Mouse (Mus musculus): Measurements from ENCODE around the gene Sstr3.

The Sstr3 gene

GRCm38 (mm10) chr15:78544561-78545001 is at the start of gene Sstr3:
Gene Sstr3 (minus strand): TSS chr15:78544685.
- DNase-seq (ENCODE audit: extremely low read depth, low read depth), result no peak

GRCm38 (mm10) chr15:78593896-78594425 is 49.5 kb upstream of the Sstr3 start:
- no peak for DNase-seq (ENCODE audit: extremely low read depth, low read depth)

- no peak for DNase-seq (ENCODE audit: extremely low read depth, low read depth)
These were observed 48.0 kb upstream of the Sstr3 start for GRCm38 (mm10) chr15:78592452-78592968.

DNA sequence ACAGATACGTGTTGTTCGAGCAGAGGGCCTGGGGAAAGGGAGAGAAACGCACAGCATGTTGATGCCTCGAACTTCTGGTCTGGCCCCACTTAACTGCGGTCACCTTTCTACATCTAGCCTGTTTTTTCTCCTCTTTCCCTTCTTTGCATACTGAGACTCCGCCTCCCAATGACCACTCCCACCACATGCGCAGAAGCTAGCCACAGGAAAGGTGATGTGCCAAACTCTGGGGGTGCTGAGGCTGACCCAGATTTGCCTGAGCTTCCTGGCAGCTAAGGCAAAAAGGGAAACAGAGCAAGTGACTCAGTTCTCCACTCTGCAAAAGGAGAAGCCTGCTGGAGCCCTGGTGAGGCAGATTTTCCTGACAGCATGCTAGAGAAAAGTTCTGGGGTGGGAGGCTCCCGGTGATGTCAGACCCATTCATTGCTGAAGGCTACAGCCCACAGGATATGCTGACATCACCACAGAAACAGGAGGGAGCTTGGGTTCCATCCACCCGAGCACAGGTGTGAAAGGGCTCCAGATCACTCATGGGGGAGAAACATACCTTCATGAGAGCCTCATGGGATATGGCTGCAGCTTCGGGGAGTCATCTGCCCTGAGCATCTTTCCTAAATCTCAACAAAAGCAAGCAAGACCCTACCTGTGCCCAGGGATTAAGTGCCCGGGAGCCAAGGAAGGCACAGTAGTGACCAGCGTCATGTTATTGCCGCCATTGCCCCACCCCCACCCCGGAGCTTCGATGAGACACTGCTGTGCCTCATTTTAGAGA is 47.4 kb upstream of the Sstr3 start:
- DNase-seq (ENCODE audit: extremely low read depth, low read depth), result no peak

DNA sequence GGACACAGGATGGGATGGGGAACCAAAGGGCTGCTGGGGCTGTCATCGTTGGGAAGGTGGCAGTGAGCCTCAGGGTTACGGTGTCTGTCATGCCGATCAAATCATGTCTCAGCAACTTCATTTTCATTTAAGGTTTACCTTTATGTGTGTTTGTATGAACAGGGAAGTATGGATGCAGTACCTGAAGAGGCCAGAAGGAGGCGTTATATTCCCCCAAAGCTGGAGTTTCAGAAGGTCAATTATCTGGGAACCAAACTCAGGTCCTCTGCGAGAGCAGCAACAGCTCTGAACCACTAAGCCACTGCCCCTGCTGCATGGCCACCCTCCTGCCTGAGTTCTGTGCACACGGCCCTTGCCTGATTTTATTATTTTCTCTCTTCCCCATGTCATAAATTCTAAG is 46.3 kb upstream of the Sstr3 start:
- no peak for DNase-seq (ENCODE audit: extremely low read depth, low read depth)

DNA sequence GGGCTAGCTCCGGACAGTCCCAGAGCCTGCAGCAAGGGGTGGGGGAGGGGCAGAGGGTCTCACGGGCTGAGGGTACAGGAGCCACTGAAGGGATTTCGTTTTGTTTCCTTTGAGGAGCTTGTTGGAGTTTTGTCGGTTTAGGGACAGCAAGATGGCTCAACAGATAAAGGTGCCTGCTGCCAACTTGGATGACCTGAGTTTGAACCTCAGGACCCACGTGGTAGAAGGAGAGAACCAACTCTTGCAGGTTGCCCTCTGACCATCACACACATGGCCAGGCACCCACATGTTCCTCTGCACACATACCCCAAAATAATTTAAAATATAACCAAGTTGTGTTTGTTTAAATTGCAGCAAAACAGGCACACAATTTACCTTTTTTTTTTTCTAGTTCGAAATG is 45.5 kb upstream of the Sstr3 start:
- no peak for DNase-seq (ENCODE audit: extremely low read depth, low read depth)

- DNase-seq (ENCODE audit: extremely low read depth, low read depth), result no peak
These were observed 44.4 kb upstream of the Sstr3 start for GRCm38 (mm10) chr15:78588900-78589299.

DNA sequence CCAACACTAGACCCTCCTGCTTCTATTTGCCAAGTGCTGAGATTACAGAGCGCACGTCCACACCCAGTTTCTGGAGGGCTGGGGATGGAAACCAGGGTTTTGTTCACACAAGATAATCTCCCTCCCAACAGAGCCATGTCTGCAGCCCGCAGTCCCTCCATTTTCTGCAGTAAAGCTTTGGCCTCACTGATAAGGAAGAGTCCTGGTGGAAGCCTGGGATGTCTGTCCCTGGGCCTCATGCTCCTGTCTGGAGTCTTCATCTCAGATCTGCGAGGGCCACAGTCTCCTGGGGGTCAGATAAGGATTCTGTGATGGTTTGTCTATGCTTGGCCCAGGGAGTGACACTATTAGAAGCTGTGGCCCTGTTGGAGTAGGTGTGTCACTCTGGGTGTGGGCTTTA is 43.6 kb upstream of the Sstr3 start:
- no peak for DNase-seq (ENCODE audit: extremely low read depth, low read depth)

- DNase-seq (ENCODE audit: extremely low read depth, low read depth), result no peak
These were observed 42.8 kb upstream of the Sstr3 start for GRCm38 (mm10) chr15:78587050-78587994.

DNA sequence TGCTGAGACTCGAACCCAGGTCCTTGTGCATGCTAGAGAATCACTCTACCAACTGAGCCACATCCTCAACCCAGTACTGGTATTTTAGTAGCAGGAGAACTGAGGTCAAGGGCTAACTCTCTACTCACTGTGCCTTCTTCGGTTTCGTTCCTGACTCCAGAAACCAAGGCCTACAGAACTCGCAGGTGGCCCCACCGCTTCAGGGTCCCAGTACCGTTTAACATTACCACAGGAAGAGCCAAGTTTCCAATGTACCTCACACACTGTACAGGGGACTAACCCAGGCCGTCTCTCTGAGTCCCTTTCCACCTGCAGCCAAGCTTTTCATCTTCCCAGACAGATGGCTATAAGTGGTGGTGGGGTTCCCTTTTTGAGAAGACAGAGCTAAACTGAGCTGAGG is 40.9 kb upstream of the Sstr3 start:
- DNase-seq (ENCODE audit: extremely low read depth, low read depth), result no peak

GRCm38 (mm10) chr15:78583352-78583751 is 38.9 kb upstream of the Sstr3 start:
- DNase-seq (ENCODE audit: extremely low read depth, low read depth), result no peak

GRCm38 (mm10) chr15:78576284-78576810 is 31.9 kb upstream of the Sstr3 start:
- no peak for DNase-seq (ENCODE audit: extremely low read depth, low read depth)

- peak; percentile 77 for DNase-seq (ENCODE audit: extremely low read depth, low read depth)
These were observed 28.3 kb upstream of the Sstr3 start, which contains the start of gene Rac2 for GRCm38 (mm10) chr15:78572658-78573397. Gene Rac2 (minus strand): TSS chr15:78572783.

DNA sequence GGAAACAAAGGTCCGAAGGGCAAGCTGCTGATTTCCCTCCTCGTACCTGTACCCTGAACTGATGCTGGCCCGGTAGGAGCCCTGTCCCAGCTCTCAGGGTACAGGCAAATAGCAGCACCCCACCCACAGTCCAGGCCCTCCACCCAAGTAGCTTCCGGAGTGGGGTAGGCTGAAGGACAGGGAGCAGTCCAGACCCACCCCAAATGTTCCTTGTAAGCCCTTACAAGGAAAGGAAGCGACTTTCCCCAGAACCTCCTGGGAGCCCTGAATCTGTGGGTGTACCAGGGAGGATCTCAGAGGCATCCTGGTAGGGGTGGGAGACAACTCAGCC is 27.8 kb upstream of the Sstr3 start:
- no peak for DNase-seq (ENCODE audit: extremely low read depth, low read depth)

DNA sequence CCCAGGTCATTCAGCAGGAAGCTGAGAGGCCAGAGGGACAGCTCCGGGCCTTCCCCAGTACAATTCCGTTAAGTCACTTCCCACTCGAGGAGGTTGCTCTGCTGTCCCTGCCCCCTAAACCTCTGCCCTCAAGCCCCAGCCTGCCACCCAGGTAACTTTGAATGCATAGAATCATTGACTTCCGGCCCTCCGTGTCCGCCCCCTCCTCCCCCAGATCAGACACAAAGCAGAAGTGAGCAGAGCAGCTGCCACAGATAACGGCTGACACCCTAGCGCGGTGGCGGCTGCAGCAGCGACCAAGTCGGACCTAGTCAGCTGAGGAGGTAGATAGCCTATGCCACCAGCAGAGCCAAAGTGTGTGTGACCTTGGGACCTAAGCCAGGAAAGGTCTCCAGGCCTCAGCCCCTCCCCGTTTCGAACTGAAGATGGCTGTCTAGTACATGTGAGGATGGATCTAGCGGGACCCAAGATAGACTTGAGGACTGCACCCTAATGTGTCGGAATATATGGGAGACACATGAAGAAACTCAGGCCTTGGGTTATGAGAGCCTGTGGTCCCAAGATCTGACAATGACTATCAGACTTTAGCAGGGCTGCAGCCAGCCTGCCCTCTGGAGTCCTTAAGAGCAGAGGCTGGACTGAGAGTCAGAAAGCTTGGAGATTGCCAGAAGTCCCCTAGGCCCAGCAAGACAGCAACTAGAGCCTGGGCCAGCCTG is 27.2 kb upstream of the Sstr3 start:
- DNase-seq (ENCODE audit: extremely low read depth, low read depth), result peak; percentile 92

- no peak for DNase-seq (ENCODE audit: extremely low read depth, low read depth)
These were observed 25.7 kb upstream of the Sstr3 start for GRCm38 (mm10) chr15:78570170-78570569.

- no peak for DNase-seq (ENCODE audit: extremely low read depth, low read depth)
These were observed 23.2 kb upstream of the Sstr3 start for GRCm38 (mm10) chr15:78567608-78568120.

DNA sequence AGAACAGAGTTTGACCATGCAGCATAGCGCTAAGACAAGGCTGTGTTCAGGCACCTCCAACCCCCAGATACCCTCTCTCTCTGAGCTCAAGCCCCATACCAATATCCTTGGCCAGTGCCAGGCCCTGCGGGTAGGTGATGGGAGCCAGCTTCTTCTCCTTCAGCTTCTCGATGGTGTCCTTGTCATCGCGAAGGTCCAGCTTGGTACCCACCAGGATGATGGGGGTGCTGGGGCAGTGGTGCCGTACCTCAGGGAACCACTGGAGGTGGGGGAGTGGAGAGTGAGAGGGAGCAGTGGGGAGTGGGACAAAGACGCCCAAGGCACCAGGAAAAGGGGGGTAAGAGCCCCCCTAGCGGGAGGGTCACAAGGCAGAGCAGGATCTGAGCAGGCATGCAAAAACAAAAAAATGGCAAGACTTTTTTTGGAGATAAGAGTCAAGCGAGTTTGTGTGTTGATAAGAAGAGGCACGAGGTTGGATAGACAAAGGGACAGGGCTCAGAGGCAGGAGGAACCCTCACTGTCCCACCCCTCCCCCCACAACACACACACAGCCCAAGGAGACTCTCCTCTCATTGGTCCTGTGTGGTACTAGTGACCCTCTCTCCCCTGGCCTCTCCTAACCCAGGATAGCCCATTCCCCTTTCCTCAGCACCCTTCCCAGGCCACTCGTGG is 20.4 kb upstream of the Sstr3 start:
- no peak for DNase-seq (ENCODE audit: extremely low read depth, low read depth)

DNA sequence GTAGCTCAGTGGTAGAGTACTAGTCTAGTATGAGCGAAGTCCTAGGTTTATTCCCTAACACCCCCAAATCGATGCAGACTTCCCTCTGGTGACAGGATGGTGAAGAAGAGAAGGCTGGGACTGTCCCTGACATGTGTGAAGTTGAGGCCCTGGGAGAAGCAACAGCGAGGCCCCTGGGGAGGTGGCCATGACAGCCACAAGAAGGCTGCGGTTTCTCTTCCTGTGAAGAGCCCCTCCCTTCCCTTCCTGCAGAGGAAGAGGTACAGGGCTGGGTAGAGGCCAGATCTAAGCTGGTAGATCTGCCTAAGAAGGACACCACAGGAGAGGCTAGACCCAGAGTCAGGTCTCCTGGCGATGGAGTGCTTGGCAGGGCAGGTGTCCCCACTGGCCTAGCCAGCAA is 19.5 kb upstream of the Sstr3 start:
- no peak for DNase-seq (ENCODE audit: extremely low read depth, low read depth)

DNA sequence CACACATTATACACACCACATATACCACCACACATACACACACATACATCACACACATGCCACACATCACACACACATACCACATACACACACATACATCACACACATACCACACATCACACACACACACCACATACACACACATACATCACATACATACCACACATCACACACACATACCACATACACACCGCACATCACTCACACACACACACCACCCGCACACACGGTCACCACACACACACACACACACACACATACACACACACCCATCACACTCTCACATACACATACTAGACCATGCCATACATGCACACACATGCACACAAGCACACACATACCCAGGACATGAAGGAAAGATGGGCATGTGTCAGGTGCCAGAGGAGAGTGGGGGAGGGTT is 18.9 kb upstream of the Sstr3 start:
- no peak for DNase-seq (ENCODE audit: extremely low read depth, low read depth)
